Comparison of ENCODE assay signal across 8 mouse cellular contexts in genomic region chr1:161400126-161400525, GRCm38 (mm10). TPM values are rescaled to one million over a fixed set of nuclear protein-coding genes. Genes with fewer than 3 reads are reported as not detected.
DNase-seq lines count a peak whose midpoint lies in the region; ATAC-seq and TF ChIP-seq lines count a peak whose summit lies in the region.

No protein-coding gene starts in this region.

- H3K9me3 ChIP-seq in hindbrain, embryonic 14.5 days (ENCODE audit: control insufficient read depth, low read length): peaks cover 10% of the 10 kb centered on the region
- 0 out of 2 replicates have a peak, but pooled peaks cover 3% of the 10 kb centered on the region for H3K9me3 ChIP-seq in hindbrain, embryonic 16.5 days (ENCODE audit: control insufficient read depth, low read length)
- H3K9me3 ChIP-seq in forebrain, embryonic 14.5 days (replicated peaks; ENCODE audit: control insufficient read depth, low read length): 0 out of 2 replicates have a peak, but pooled peaks cover 4% of the 10 kb centered on the region
- no peaks in the 10 kb centered on the region for H3K9me3 ChIP-seq in intestine, postnatal 0 days (ENCODE audit: control insufficient read depth)
- H3K9me3 ChIP-seq in neural tube, embryonic 14.5 days (ENCODE audit: control insufficient read depth, low read length): peaks cover 3% of the 10 kb centered on the region; the same call in 1 of the 2 replicates

- TF ChIP-seq CTCF in intestine, postnatal 0 days (IDR thresholded peaks at IDR 0.05; ENCODE audit: low read depth): peak; percentile 83

- H3K27ac ChIP-seq in hindbrain, embryonic 14.5 days: no peak overlapping the region
- no peak overlapping the region for H3K27ac ChIP-seq in hindbrain, embryonic 16.5 days (ENCODE audit: low read depth, low read length)
- no peak overlapping the region for H3K27ac ChIP-seq in forebrain, embryonic 14.5 days (ENCODE audit: low read depth, low read length)
- H3K27ac ChIP-seq in intestine, postnatal 0 days (ENCODE audit: low read depth, low read length): no peak overlapping the region
- H3K27ac ChIP-seq in neural tube, embryonic 14.5 days (ENCODE audit: low read depth, low read length): no peak overlapping the region

- H3K4me2 ChIP-seq in hindbrain, embryonic 14.5 days (replicated peaks): no peak overlapping the region
- no peak overlapping the region for H3K4me2 ChIP-seq in hindbrain, embryonic 16.5 days (ENCODE audit: low read length)
- H3K4me2 ChIP-seq in forebrain, embryonic 14.5 days (ENCODE audit: low read length): no peak overlapping the region
- H3K4me2 ChIP-seq in intestine, postnatal 0 days (replicated peaks; ENCODE audit: low read depth): no peak overlapping the region
- no peak overlapping the region for H3K4me2 ChIP-seq in neural tube, embryonic 14.5 days (ENCODE audit: low read depth, low read length)

- no peak overlapping the region for H3K4me3 ChIP-seq in hindbrain, embryonic 14.5 days (replicated peaks; ENCODE audit: low read length)
- H3K4me3 ChIP-seq in hindbrain, embryonic 16.5 days (ENCODE audit: low read length): no peak overlapping the region
- H3K4me3 ChIP-seq in forebrain, embryonic 14.5 days (ENCODE audit: low read depth, low read length): no peak overlapping the region
- H3K4me3 ChIP-seq in intestine, postnatal 0 days (ENCODE audit: low read depth, low read length): no peak overlapping the region
- no peak overlapping the region for H3K4me3 ChIP-seq in neural tube, embryonic 14.5 days (ENCODE audit: low read depth, low read length)

- 27% methylated on average over 6 of the region's 6 CpGs for WGBS in hindbrain, embryonic 14.5 days
- WGBS in hindbrain, embryonic 16.5 days: 22% methylated on average over 6 of the region's 6 CpGs
- 20% methylated on average over 6 of the region's 6 CpGs for WGBS in forebrain, embryonic 14.5 days
- WGBS in intestine, postnatal 0 days: 27% methylated on average over 6 of the region's 6 CpGs
- WGBS in neural tube, embryonic 14.5 days: 24% methylated on average over 6 of the region's 6 CpGs

- peak; percentile 64 for DNase-seq in hindbrain, embryonic 14.5 days (ENCODE audit: low spot score)
- peak; percentile 76 for DNase-seq in adrenal gland, postnatal 14 days
- peak; percentile 66 for DNase-seq in forebrain, embryonic 14.5 days (ENCODE audit: low spot score)
- peak; percentile 71 to 83 for DNase-seq in left cerebral cortex, postnatal 14 days (ENCODE audit: low spot score in 2 of 2)
- DNase-seq in thymus, postnatal 25 days: peak; percentile 57

- no peak for ATAC-seq in hindbrain, embryonic 14.5 days (ENCODE audit: low FRiP score)
- ATAC-seq in hindbrain, embryonic 16.5 days: no peak; the same call in 1 of the 2 replicates
- ATAC-seq in forebrain, embryonic 14.5 days: no peak
- ATAC-seq in intestine, postnatal 0 days: no peak
- ATAC-seq in neural tube, embryonic 14.5 days (ENCODE audit: low read depth): peak; percentile 54; the same call in 1 of the 2 replicates

- no peak overlapping the region for H3K9ac ChIP-seq in hindbrain, embryonic 14.5 days
- H3K9ac ChIP-seq in hindbrain, embryonic 16.5 days (ENCODE audit: low read depth, low read length): no peak overlapping the region
- H3K9ac ChIP-seq in forebrain, embryonic 14.5 days (ENCODE audit: low read length): no peak overlapping the region
- no peak overlapping the region for H3K9ac ChIP-seq in intestine, postnatal 0 days (ENCODE audit: low read depth, low read length)
- no peak overlapping the region for H3K9ac ChIP-seq in neural tube, embryonic 14.5 days (replicated peaks; ENCODE audit: low read depth, low read length)

- no peaks in the 10 kb centered on the region for H3K4me1 ChIP-seq in hindbrain, embryonic 14.5 days (replicated peaks; ENCODE audit: control insufficient read depth, insufficient read depth, low read length)
- H3K4me1 ChIP-seq in hindbrain, embryonic 16.5 days (ENCODE audit: control insufficient read depth, insufficient read depth, low read depth, low read length): no peaks in the 10 kb centered on the region
- no peaks in the 10 kb centered on the region for H3K4me1 ChIP-seq in forebrain, embryonic 14.5 days (ENCODE audit: control insufficient read depth, insufficient read depth, low read length)
- no peaks in the 10 kb centered on the region for H3K4me1 ChIP-seq in intestine, postnatal 0 days (replicated peaks; ENCODE audit: control insufficient read depth, insufficient read depth, low read length)
- no peaks in the 10 kb centered on the region for H3K4me1 ChIP-seq in neural tube, embryonic 14.5 days (ENCODE audit: control insufficient read depth, insufficient read depth, low read length)

- no peaks in the 10 kb centered on the region for H3K27me3 ChIP-seq in hindbrain, embryonic 14.5 days (ENCODE audit: control insufficient read depth, insufficient read depth, low read length)
- no peaks in the 10 kb centered on the region for H3K27me3 ChIP-seq in hindbrain, embryonic 16.5 days (replicated peaks; ENCODE audit: control insufficient read depth, insufficient read depth, low read length)
- H3K27me3 ChIP-seq in forebrain, embryonic 14.5 days (replicated peaks; ENCODE audit: control insufficient read depth, insufficient read depth, low read length): no peaks in the 10 kb centered on the region
- 0 out of 2 replicates have a peak, but pooled peaks cover 3% of the 10 kb centered on the region for H3K27me3 ChIP-seq in intestine, postnatal 0 days (replicated peaks; ENCODE audit: control insufficient read depth, insufficient read depth, low read length)
- no peaks in the 10 kb centered on the region for H3K27me3 ChIP-seq in neural tube, embryonic 14.5 days (ENCODE audit: control insufficient read depth, insufficient read depth, low read length)

- intact Hi-C loops in left cerebral cortex, postnatal 14 days (cut with DNase I): loop anchor here (2.0 to 5.0 kb wide), 2 partner anchors 287 to 337 kb away; no protein-coding TSS in a partner anchor

- H3K36me3 ChIP-seq in hindbrain, embryonic 14.5 days (replicated peaks; ENCODE audit: control insufficient read depth, insufficient read depth): no peaks in the 10 kb centered on the region
- H3K36me3 ChIP-seq in hindbrain, embryonic 16.5 days (ENCODE audit: control insufficient read depth, insufficient read depth, low read length): no peaks in the 10 kb centered on the region
- H3K36me3 ChIP-seq in forebrain, embryonic 14.5 days (ENCODE audit: control insufficient read depth, insufficient read depth, low read length): no peaks in the 10 kb centered on the region
- no peaks in the 10 kb centered on the region for H3K36me3 ChIP-seq in intestine, postnatal 0 days (ENCODE audit: control insufficient read depth, insufficient read depth)
- no peaks in the 10 kb centered on the region for H3K36me3 ChIP-seq in neural tube, embryonic 14.5 days (ENCODE audit: control insufficient read depth, insufficient read depth, low read length)

RNA-seq across cellular contexts. Expression of gene Tnfsf4, which starts 4.9 kb away (rescaled TPM):
- polyA plus RNA-seq in hindbrain, embryonic 14.5 days (2014; fragmentation: Nextera tagmentation; extraction: Ambion mirVana): 0.11 TPM in 1 of 2 replicates, not detected in the other
- not detected in 2 replicates for polyA plus RNA-seq in hindbrain, embryonic 16.5 days (2015; fragmentation: Nextera tagmentation; extraction: Ambion mirVana)
- not detected in 2 replicates for total RNA-seq in adrenal gland, postnatal 14 days (2021)
- not detected in 2 replicates for polyA plus RNA-seq in forebrain, embryonic 14.5 days (2014; fragmentation: Nextera tagmentation; extraction: Ambion mirVana)
- polyA plus RNA-seq in intestine, postnatal 0 days (2015; fragmentation: Nextera tagmentation; extraction: Ambion mirVana): not detected in 2 replicates
- not detected for total RNA-seq in left cerebral cortex, postnatal 14 days (2021)
- not detected in 2 replicates for polyA plus RNA-seq in neural tube, embryonic 14.5 days (2014; fragmentation: Nextera tagmentation; extraction: Ambion mirVana)
